Mouse (Mus musculus): ENCODE results near the gene Cotl1.

DNA sequence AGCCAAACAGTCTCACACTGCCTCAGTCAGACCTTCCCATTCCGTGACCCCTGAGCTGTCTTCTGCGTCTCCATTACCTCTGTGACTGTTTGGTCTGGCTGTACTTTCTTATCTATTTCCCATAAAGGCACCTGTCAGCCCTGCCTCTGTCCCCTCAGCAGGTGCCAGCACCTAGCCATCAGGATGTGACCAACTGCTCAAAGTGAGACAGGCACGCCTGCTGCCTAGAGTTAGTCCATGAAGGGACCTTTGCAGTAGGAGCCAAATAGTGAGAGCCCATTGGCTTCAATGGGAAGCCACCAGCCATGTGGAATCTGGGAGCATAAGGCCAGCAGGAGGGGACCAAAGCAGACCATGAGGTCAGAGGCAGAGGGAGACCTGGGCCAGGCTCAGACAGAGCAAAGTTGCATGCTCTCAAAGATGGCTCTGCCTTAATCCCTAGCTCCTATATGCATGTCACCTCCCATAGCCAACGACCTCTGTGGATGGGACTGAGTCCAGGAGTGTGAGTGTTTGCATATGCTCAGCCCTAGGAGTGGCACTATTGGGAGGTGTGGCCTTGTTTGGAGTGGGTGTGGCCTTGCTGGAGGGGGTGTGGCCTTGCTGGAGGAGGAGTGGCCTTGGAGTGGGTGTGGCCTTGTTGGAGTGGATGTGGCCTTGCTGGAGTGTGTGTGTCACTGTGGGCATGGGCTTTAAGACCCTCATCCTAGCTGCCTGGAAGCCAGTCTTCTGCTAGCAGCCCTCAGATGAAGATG lies 59.1 kb downstream of the Cotl1 start:
- TF ChIP-seq POLR2A (IDR thresholded peaks at IDR 0.05; ENCODE audit: borderline replicate concordance, insufficient read depth, low read length) (no peak), CTCF (IDR thresholded peaks at IDR 0.05; ENCODE audit: borderline replicate concordance, insufficient read depth, low read depth, low read length) (no peak)

All from cerebellum, adult 2 months (tissue).